Mouse (Mus musculus) hindbrain, embryonic 12.5 days (tissue): ENCODE results near the gene Me1. TPM values are rescaled to one million over a fixed set of nuclear protein-coding genes. Genes with fewer than 3 reads are reported as not detected.

Experiments
- ATAC-seq: fragments of 200-750 bp; cut with Nextera tagmentation; 2 replicates; pipeline ENCODE4 v1.8.0; 2017; ENCODE audit warnings: moderate TSS enrichment; ENCODE audit not compliant: low FRiP score
- H3K27ac ChIP-seq: fragments of 300-500 bp; sonication (generic); 2 replicates; pipeline ENCODE4 v1.5.1; 2016; ENCODE audit warnings: mild to moderate bottlenecking
- H3K27me3 ChIP-seq: fragments of 300-500 bp; sonication (generic); 2 replicates; pipeline ENCODE4 v1.6.1; 2016; ENCODE audit warnings: mild to moderate bottlenecking
- H3K36me3 ChIP-seq: fragments of 300-500 bp; sonication (generic); 2 replicates; pipeline ENCODE4 v1.6.1; 2016; ENCODE audit warnings: mild to moderate bottlenecking
- H3K4me1 ChIP-seq: fragments of 300-500 bp; sonication (generic); 2 replicates; pipeline ENCODE4 v1.6.1; 2016
- H3K4me2 ChIP-seq: fragments of 300-500 bp; sonication (generic); replicated peaks from 2 replicates; pipeline ENCODE4 v1.6.1; 2016; ENCODE audit warnings: mild to moderate bottlenecking
- H3K4me3 ChIP-seq: fragments of 300-500 bp; sonication (generic); 2 replicates; pipeline ENCODE4 v1.5.1; 2016; ENCODE audit warnings: mild to moderate bottlenecking
- H3K9ac ChIP-seq: fragments of 300-500 bp; sonication (generic); 2 replicates; pipeline ENCODE4 v1.6.1; 2016; ENCODE audit warnings: mild to moderate bottlenecking, moderate library complexity
- H3K9me3 ChIP-seq: fragments of 300-500 bp; sonication (generic); replicated peaks from 2 replicates; pipeline ENCODE4 v1.6.1; 2016; ENCODE audit warnings: mild to moderate bottlenecking
- WGBS: fragments of 180-500 bp; shearing (Covaris S2); methylation state at CpG from one replicate; pipeline ENCODE4 v1.1.7; 2016; 5-methylcytosine and 5-hydroxymethylcytosine counted together
- polyA plus RNA-seq: library from polyadenylated mRNA; unstranded; fragments of >200 nt; fragmentation: Nextera tagmentation; extraction: Ambion mirVana; gene quantifications from 2 replicates; pipeline ENCODE4 v1.2.1, GENCODE M21; 2016

Gene Me1
- polyA plus RNA-seq, 1 experiment from 2014 or later: 22.8 TPM

GRCm38 (mm10) chr9:86549637-86550162, 146.1 kb downstream of the Me1 start:
- Histone ChIP-seq H3K27ac (no peak overlapping the region), H3K36me3 (peaks cover 62% of the 10 kb centered on the region), H3K9ac (no peak overlapping the region), H3K4me2 (no peak overlapping the region), H3K9me3 (no peaks in the 10 kb centered on the region), H3K4me1 (no peaks in the 10 kb centered on the region), H3K27me3 (no peaks in the 10 kb centered on the region), H3K4me3 (no peak overlapping the region)
- WGBS: 90% methylated on average over 5 of the region's 5 CpGs
- no peak for ATAC-seq

GRCm38 (mm10) chr9:86544559-86544958, 151.2 kb downstream of the Me1 start:
- H3K4me3 ChIP-seq: no peak overlapping the region
- H3K9ac ChIP-seq: no peak overlapping the region
- H3K27ac ChIP-seq: no peak overlapping the region
- no peaks in the 10 kb centered on the region for H3K27me3 ChIP-seq
- peaks cover 58% of the 10 kb centered on the region for H3K36me3 ChIP-seq
- no peaks in the 10 kb centered on the region for H3K9me3 ChIP-seq
- H3K4me1 ChIP-seq: no peaks in the 10 kb centered on the region
- WGBS: 86% methylated on average over 1 of the region's 1 CpGs
- ATAC-seq: no peak
- H3K4me2 ChIP-seq: no peak overlapping the region

GRCm38 (mm10) chr9:86543451-86543850, 152.3 kb downstream of the Me1 start:
- no peak overlapping the region for H3K9ac ChIP-seq
- H3K36me3 ChIP-seq: peaks cover 50% of the 10 kb centered on the region
- H3K4me1 ChIP-seq: no peaks in the 10 kb centered on the region
- H3K27me3 ChIP-seq: no peaks in the 10 kb centered on the region
- 87% methylated on average over 3 of the region's 3 CpGs for WGBS
- no peaks in the 10 kb centered on the region for H3K9me3 ChIP-seq
- no peak overlapping the region for H3K27ac ChIP-seq
- H3K4me2 ChIP-seq: no peak overlapping the region
- no peak for ATAC-seq
- H3K4me3 ChIP-seq: no peak overlapping the region

- 94% methylated on average over 5 of the region's 5 CpGs for WGBS
- no peak overlapping the region for H3K9ac ChIP-seq
- ATAC-seq: no peak
- H3K4me2 ChIP-seq: no peak overlapping the region
- no peaks in the 10 kb centered on the region for H3K4me1 ChIP-seq
- H3K27ac ChIP-seq: no peak overlapping the region
- H3K27me3 ChIP-seq: no peaks in the 10 kb centered on the region
- H3K36me3 ChIP-seq: peaks cover 39% of the 10 kb centered on the region
- H3K4me3 ChIP-seq: no peak overlapping the region
- H3K9me3 ChIP-seq: no peaks in the 10 kb centered on the region
Measured at GRCm38 (mm10) chr9:86534071-86534470, 161.7 kb downstream of the Me1 start.

Other genes with a start within 250 kb of the Me1 start
- 6.4 and 8.0 TPM in 2 replicates for gene Ube2cbp, start 231.0 kb downstream of the Me1 start, polyA plus RNA-seq
- 23.8 and 24.8 TPM in 2 replicates for gene Dop1a, start 228.8 kb downstream of the Me1 start, polyA plus RNA-seq
- 40.4 and 41.4 TPM in 2 replicates for gene Pgm3, start 124.1 kb downstream of the Me1 start, polyA plus RNA-seq
- gene Rwdd2a, start 124.0 kb downstream of the Me1 start, polyA plus RNA-seq: 5.0 and 5.1 TPM in 2 replicates
- 5.6 and 7.1 TPM in 2 replicates for gene Prss35, start 47.7 kb upstream of the Me1 start, polyA plus RNA-seq
- 52.9 and 60.4 TPM in 2 replicates for gene Snap91, start 184.7 kb upstream of the Me1 start, polyA plus RNA-seq